Mouse (Mus musculus) olfactory bulb, adult 2 months (tissue): ENCODE data around the gene Hdhd5.

Experiments
- CTCF ChIP-seq: fragments of 200-500 bp; IDR thresholded peaks from 2 replicates; pipeline ENCODE4 v1.5.1; 2012; ENCODE audit warnings: low read depth, mild to moderate bottlenecking, low read length, moderate library complexity; ENCODE audit not compliant: insufficient read depth
- POLR2A ChIP-seq: fragments of 200-500 bp; IDR thresholded peaks from 2 replicates; pipeline ENCODE4 v1.6.1; 2012; ENCODE audit warnings: mild to moderate bottlenecking, low read depth, low read length, moderate library complexity; ENCODE audit not compliant: insufficient read depth

DNA sequence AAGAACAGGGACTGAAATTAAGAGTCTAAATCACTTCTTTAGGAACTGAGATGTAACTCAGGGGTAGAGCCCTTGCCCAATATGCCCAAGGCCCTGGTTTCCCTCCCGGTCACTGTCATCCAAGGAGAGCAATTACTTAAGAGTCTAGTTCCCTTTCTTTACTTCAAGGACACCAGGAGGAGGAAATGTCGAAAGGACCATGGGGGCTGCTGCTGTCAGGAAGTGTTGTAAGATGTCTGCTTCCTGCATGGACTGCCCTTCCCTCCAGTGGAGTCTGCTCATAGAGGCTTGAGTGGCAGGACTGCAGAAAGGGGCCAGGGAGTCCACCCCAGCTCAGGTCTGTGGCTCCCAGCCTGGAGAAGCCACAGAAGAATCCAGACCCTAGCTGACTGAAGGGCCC is 51.8 kb downstream of the Hdhd5 start:
- TF ChIP-seq CTCF (no peak), POLR2A (no peak)
